Mouse (Mus musculus) lung, postnatal 25 days (tissue): Measurements from ENCODE around the gene Smok3b.

ENCODE experiments used
- DNase-seq: peaks from one replicate; pipeline ENCODE4 v3.0.0; 2022; ENCODE audit warnings: low spot score

Smok3b gene

DNA sequence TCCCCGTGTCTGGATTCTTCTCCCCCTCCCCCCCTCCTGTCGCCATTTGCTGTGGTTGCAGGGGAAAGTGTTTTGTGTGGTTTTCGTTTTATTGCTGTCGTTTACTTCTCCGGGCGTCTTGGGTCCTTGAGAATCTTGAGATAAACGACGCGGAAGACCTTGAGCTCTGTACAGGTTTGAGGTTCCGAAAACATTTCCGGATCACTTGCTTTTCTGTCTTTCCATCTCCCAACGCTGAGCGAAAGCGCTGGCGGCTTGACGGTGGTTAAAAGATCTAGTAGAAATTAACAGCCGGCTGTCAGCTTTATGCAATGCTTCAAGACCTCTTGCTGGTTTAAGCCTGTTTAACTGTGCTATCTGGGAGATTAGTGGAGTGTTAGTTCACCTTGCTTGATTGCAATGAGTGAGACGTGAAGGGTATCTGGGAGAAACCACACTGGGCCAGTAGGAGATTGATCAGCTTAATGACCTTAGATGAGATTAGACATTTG, 64.2 kb downstream of the Smok3b start:
- peak; percentile 14 for DNase-seq

- DNase-seq = no peak
Observed at GRCm38 (mm10) chr5:138086842-138087241, 65.6 kb downstream of the Smok3b start.

DNA sequence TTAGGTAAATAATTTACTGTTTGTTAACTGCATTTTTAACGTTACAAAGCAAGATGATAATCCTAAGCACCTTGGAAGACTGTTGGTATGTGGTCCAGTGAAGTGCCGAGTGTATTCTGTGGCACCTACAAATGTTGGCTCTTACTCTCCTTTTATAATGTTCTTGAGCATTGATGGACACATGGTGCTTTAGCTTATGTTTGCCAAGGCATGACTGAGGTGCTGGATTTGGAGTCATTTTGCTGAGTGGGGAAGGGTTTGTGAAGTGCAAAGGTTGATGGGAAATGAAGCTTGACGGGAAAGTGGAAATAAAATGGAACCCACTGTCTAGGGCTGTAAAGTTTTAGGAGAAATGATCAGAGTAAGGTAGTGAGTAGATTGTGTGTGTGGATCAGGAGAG, 67.1 kb downstream of the Smok3b start:
- DNase-seq = peak; percentile 16

GRCm38 (mm10) chr5:138089108-138089551, 67.9 kb downstream of the Smok3b start:
- peak; percentile 4 for DNase-seq

GRCm38 (mm10) chr5:138090271-138090670, 69.0 kb downstream of the Smok3b start:
- no peak for DNase-seq

DNA sequence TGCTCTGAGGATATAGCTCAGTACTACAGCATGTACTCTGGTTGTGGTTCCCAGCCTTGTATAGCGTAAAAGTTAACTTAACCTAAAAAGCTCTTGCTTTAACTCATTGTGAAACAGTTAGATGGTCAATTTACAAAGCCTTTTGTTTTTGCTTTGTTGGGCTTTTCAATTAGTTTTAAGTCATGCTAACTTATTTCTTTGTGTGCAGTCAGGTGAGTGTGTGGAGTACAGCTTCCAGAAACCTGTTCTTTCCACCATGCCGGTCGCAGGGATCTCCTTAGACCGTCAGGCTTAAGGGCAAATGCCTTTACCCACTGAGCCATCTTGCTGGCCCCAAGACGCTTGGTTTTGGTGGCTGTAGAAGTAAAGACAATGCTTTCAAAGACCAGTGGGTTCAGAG, 69.5 kb downstream of the Smok3b start:
- DNase-seq = no peak

- no peak for DNase-seq
Observed at GRCm38 (mm10) chr5:138092771-138093170, 71.5 kb downstream of the Smok3b start.

- no peak for DNase-seq
Observed at GRCm38 (mm10) chr5:138094474-138094873, 73.2 kb downstream of the Smok3b start.
